Mouse (Mus musculus): ENCODE data around the gene Tbx4. TPM values are rescaled to one million over a fixed set of nuclear protein-coding genes. Genes with fewer than 3 reads are reported as not detected.

The Tbx4 gene
- polyA plus RNA-seq, 1 experiment from 2014 or later, result 0.21 TPM

GRCm38 (mm10) chr11:85846509-85846908 is 39.7 kb upstream of the Tbx4 start:
- no peak for DNase-seq
- no peak for ATAC-seq (ENCODE audit: low FRiP score, low TSS enrichment)
- no peak overlapping the region for H3K4me2 ChIP-seq (ENCODE audit: low read length)

GRCm38 (mm10) chr11:85849037-85849436 is 37.2 kb upstream of the Tbx4 start:
- H3K9me3 ChIP-seq (ENCODE audit: control insufficient read depth, low read length), result no peaks in the 10 kb centered on the region
- no peaks in the 10 kb centered on the region for H3K36me3 ChIP-seq (ENCODE audit: control insufficient read depth, insufficient read depth, low read length)
- H3K4me1 ChIP-seq (ENCODE audit: control insufficient read depth, insufficient read depth, low read length), result peaks cover 7% of the 10 kb centered on the region; the same call in 1 of the 2 replicates
- under 1% methylated on average over 21 of the region's 21 CpGs for WGBS
- H3K9ac ChIP-seq (replicated peaks; ENCODE audit: low read length), result no peak overlapping the region
- DNase-seq (peak; percentile 92), ATAC-seq (ENCODE audit: low FRiP score, low TSS enrichment) (peak; percentile 50; the same call in 1 of the 2 replicates)
- H3K4me2 ChIP-seq (ENCODE audit: low read length), result peak overlapping the region; percentile 55
- H3K4me3 ChIP-seq (replicated peaks; ENCODE audit: low read depth, low read length), result peak overlapping the region; percentile 27
- no peak overlapping the region for H3K27ac ChIP-seq (replicated peaks; ENCODE audit: low read depth, low read length)
- H3K27me3 ChIP-seq (ENCODE audit: control insufficient read depth, insufficient read depth, low read length), result peaks cover 17% of the 10 kb centered on the region

More at GRCm38 (mm10) chr11:85846509-85846908, 39.7 kb upstream of the Tbx4 start:
- H3K4me1 ChIP-seq (ENCODE audit: control insufficient read depth, insufficient read depth, low read length), result peaks cover 13% of the 10 kb centered on the region; the same call in 1 of the 2 replicates
- H3K27ac ChIP-seq (replicated peaks; ENCODE audit: low read depth, low read length), result no peak overlapping the region
- no peak overlapping the region for H3K9ac ChIP-seq (replicated peaks; ENCODE audit: low read length)
- peaks cover 43% of the 10 kb centered on the region for H3K27me3 ChIP-seq (ENCODE audit: control insufficient read depth, insufficient read depth, low read length)
- 71% methylated on average over 4 of the region's 4 CpGs for WGBS
- H3K4me3 ChIP-seq (replicated peaks; ENCODE audit: low read depth, low read length), result no peak overlapping the region
- H3K36me3 ChIP-seq (ENCODE audit: control insufficient read depth, insufficient read depth, low read length), result no peaks in the 10 kb centered on the region
- H3K9me3 ChIP-seq (ENCODE audit: control insufficient read depth, low read length), result no peaks in the 10 kb centered on the region

- H3K27ac ChIP-seq (replicated peaks; ENCODE audit: low read depth, low read length), result no peak within 1 kb of the TSS
- no peak for DNase-seq
- peak within 1 kb of the TSS; percentile 55 for H3K4me2 ChIP-seq (ENCODE audit: low read length)
- H3K4me1 ChIP-seq (ENCODE audit: control insufficient read depth, insufficient read depth, low read length), result no peaks in the 10 kb centered on the region
- WGBS, result 76% methylated on average over 6 of the region's 6 CpGs
- H3K4me3 ChIP-seq (replicated peaks; ENCODE audit: low read depth, low read length), result no peak within 1 kb of the TSS
- no peaks in the 10 kb centered on the region for H3K9me3 ChIP-seq (ENCODE audit: control insufficient read depth, low read length)
- no peaks in the 10 kb centered on the region for H3K36me3 ChIP-seq (ENCODE audit: control insufficient read depth, insufficient read depth, low read length)
- H3K9ac ChIP-seq (replicated peaks; ENCODE audit: low read length), result no peak within 1 kb of the TSS
- peaks cover 5% of the 10 kb centered on the region for H3K27me3 ChIP-seq (ENCODE audit: control insufficient read depth, insufficient read depth, low read length)
- ATAC-seq (ENCODE audit: low FRiP score, low TSS enrichment), result no peak
These were observed 36.0 kb upstream of the Tbx4 start, which contains the start of gene Gm11444 for GRCm38 (mm10) chr11:85850233-85850632. Gene Gm11444, minus strand, starts transcription at chr11:85850333.

- Histone ChIP-seq H3K4me3 (replicated peaks; ENCODE audit: low read depth, low read length) (no peak overlapping the region), H3K27ac (replicated peaks; ENCODE audit: low read depth, low read length) (no peak overlapping the region), H3K9me3 (ENCODE audit: control insufficient read depth, low read length) (no peaks in the 10 kb centered on the region), H3K4me1 (ENCODE audit: control insufficient read depth, insufficient read depth, low read length) (no peaks in the 10 kb centered on the region), H3K9ac (replicated peaks; ENCODE audit: low read length) (no peak overlapping the region), H3K36me3 (ENCODE audit: control insufficient read depth, insufficient read depth, low read length) (no peaks in the 10 kb centered on the region), H3K4me2 (ENCODE audit: low read length) (no peak overlapping the region), H3K27me3 (ENCODE audit: control insufficient read depth, insufficient read depth, low read length) (0 out of 2 replicates have a peak, but pooled peaks cover under 1% of the 10 kb centered on the region)
- no peak for ATAC-seq (ENCODE audit: low FRiP score, low TSS enrichment)
- DNase-seq, result no peak
- WGBS, result 41% methylated on average over 6 of the region's 6 CpGs
These were observed 35.5 kb upstream of the Tbx4 start for GRCm38 (mm10) chr11:85850758-85851157.

- H3K36me3 ChIP-seq (ENCODE audit: control insufficient read depth, insufficient read depth, low read length), result no peaks in the 10 kb centered on the region
- DNase-seq, result peak; percentile 49
- no peak for ATAC-seq (ENCODE audit: low FRiP score, low TSS enrichment)
- H3K9ac ChIP-seq (replicated peaks; ENCODE audit: low read length), result no peak overlapping the region
- H3K27me3 ChIP-seq (ENCODE audit: control insufficient read depth, insufficient read depth, low read length), result no peaks in the 10 kb centered on the region
- 2% methylated on average over 6 of the region's 6 CpGs for WGBS
- H3K27ac ChIP-seq (replicated peaks; ENCODE audit: low read depth, low read length), result no peak overlapping the region
- no peaks in the 10 kb centered on the region for H3K9me3 ChIP-seq (ENCODE audit: control insufficient read depth, low read length)
- no peaks in the 10 kb centered on the region for H3K4me1 ChIP-seq (ENCODE audit: control insufficient read depth, insufficient read depth, low read length)
- H3K4me3 ChIP-seq (replicated peaks; ENCODE audit: low read depth, low read length), result no peak overlapping the region
- no peak overlapping the region for H3K4me2 ChIP-seq (ENCODE audit: low read length)
These were observed 28.1 kb upstream of the Tbx4 start for GRCm38 (mm10) chr11:85857997-85858698.

- H3K36me3 ChIP-seq (ENCODE audit: control insufficient read depth, insufficient read depth, low read length), result no peaks in the 10 kb centered on the region
- no peaks in the 10 kb centered on the region for H3K27me3 ChIP-seq (ENCODE audit: control insufficient read depth, insufficient read depth, low read length)
- no peak overlapping the region for H3K4me3 ChIP-seq (replicated peaks; ENCODE audit: low read depth, low read length)
- WGBS, result 41% methylated on average over 7 of the region's 7 CpGs
- H3K4me2 ChIP-seq (ENCODE audit: low read length), result no peak overlapping the region
- no peak for ATAC-seq (ENCODE audit: low FRiP score, low TSS enrichment)
- H3K9ac ChIP-seq (replicated peaks; ENCODE audit: low read length), result no peak overlapping the region
- H3K27ac ChIP-seq (replicated peaks; ENCODE audit: low read depth, low read length), result no peak overlapping the region
- H3K4me1 ChIP-seq (ENCODE audit: control insufficient read depth, insufficient read depth, low read length), result no peaks in the 10 kb centered on the region
- DNase-seq, result no peak
- no peaks in the 10 kb centered on the region for H3K9me3 ChIP-seq (ENCODE audit: control insufficient read depth, low read length)
These were observed 21.9 kb upstream of the Tbx4 start for GRCm38 (mm10) chr11:85864363-85864762.

GRCm38 (mm10) chr11:85876059-85876788 is 10.0 kb upstream of the Tbx4 start:
- WGBS, result 61% methylated on average over 24 of the region's 24 CpGs
- no peak for ATAC-seq (ENCODE audit: low FRiP score, low TSS enrichment)
- no peak for DNase-seq
- H3K36me3 ChIP-seq (ENCODE audit: control insufficient read depth, insufficient read depth, low read length), result no peaks in the 10 kb centered on the region
- H3K27me3 ChIP-seq (ENCODE audit: control insufficient read depth, insufficient read depth, low read length), result no peaks in the 10 kb centered on the region; the same call in 1 of the 2 replicates
- no peak overlapping the region for H3K4me3 ChIP-seq (replicated peaks; ENCODE audit: low read depth, low read length)
- no peak overlapping the region for H3K27ac ChIP-seq (replicated peaks; ENCODE audit: low read depth, low read length)
- H3K9me3 ChIP-seq (ENCODE audit: control insufficient read depth, low read length), result no peaks in the 10 kb centered on the region
- no peak overlapping the region for H3K4me2 ChIP-seq (ENCODE audit: low read length)
- no peak overlapping the region for H3K9ac ChIP-seq (replicated peaks; ENCODE audit: low read length)
- no peaks in the 10 kb centered on the region for H3K4me1 ChIP-seq (ENCODE audit: control insufficient read depth, insufficient read depth, low read length)

- H3K27me3 ChIP-seq (ENCODE audit: control insufficient read depth, insufficient read depth, low read length), result peaks cover 58% of the 10 kb centered on the region
- H3K27ac ChIP-seq (replicated peaks; ENCODE audit: low read depth, low read length), result no peak overlapping the region
- DNase-seq (no peak), ATAC-seq (ENCODE audit: low FRiP score, low TSS enrichment) (no peak)
- no peak overlapping the region for H3K4me2 ChIP-seq (ENCODE audit: low read length)
- H3K9ac ChIP-seq (replicated peaks; ENCODE audit: low read length), result no peak overlapping the region
- H3K36me3 ChIP-seq (ENCODE audit: control insufficient read depth, insufficient read depth, low read length), result no peaks in the 10 kb centered on the region
- no peak overlapping the region for H3K4me3 ChIP-seq (replicated peaks; ENCODE audit: low read depth, low read length)
- WGBS, result 45% methylated on average over 4 of the region's 4 CpGs
- no peaks in the 10 kb centered on the region for H3K4me1 ChIP-seq (ENCODE audit: control insufficient read depth, insufficient read depth, low read length)
- no peaks in the 10 kb centered on the region for H3K9me3 ChIP-seq (ENCODE audit: control insufficient read depth, low read length)
These were observed 1.7 kb upstream of the Tbx4 start for GRCm38 (mm10) chr11:85884498-85884897.

Measured in midbrain, embryonic 14.5 days (tissue).